Mouse (Mus musculus): ENCODE measurements at regions not wholly inside any gene's neighbourhood (a gene's known extent, or its start where the extent isn't known, plus 50 kb on each side); places are given as distances from the start of the nearest gene placed in this dataset.

DNA sequence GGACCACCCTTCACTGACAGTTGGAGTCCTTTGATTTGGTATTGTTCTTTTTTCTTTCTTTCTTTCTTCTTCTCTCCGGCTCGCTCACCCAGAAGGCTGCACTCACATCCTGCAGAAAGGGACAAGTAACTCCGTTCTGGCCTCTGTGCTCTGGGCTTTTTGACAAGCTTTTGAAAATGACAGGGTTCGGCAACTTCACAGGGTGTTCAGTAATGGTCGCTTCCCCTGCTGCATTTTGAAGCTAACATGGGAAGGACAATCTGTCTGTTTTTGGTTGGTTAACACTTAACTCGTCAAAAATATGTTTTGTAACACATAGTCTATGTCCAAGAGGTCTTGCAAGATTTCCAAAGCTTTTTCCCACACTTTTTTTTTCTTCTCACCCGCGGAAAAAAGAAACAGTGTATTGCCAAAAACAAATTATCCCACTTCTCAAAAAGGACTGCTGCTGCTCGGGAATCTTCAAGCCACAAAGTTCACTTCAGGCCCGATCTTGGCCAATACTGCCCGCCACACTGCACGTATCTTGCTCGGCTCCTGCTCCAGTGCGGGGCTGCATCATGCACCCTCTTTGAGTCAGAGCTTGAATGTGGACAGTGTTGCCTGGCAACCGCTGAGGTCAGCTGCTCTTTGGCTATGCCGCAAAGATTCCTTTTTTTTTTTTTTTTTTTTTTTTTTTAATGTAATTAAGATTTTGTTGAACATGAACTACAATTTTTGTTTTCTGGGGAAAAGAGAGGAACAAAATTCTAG, 209.4 kb upstream of the Inhba start:
- DNase-seq (ENCODE audit: low read depth, low spot score), result peak; percentile 50

DNA sequence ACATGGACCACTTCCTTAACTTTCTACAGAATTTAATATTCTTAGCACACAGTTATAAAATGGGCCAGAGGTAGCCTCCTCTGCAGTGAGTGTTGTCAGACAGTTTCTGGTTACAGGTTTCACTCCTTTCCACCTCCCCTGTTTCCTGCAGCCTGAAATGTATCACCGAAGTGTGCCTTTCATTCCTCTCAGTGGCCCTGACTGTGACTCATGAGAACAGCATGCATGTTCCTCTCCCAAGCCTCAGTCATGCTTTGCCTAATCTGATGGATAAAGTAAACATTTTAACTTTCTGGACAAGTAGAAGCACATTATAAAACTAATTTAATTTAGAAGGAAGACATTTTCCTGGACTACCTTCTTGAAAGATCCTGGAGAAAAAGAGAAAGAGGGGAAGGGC, 207.7 kb upstream of the Inhba start:
- DNase-seq (ENCODE audit: low read depth, low spot score), result no peak

DNA sequence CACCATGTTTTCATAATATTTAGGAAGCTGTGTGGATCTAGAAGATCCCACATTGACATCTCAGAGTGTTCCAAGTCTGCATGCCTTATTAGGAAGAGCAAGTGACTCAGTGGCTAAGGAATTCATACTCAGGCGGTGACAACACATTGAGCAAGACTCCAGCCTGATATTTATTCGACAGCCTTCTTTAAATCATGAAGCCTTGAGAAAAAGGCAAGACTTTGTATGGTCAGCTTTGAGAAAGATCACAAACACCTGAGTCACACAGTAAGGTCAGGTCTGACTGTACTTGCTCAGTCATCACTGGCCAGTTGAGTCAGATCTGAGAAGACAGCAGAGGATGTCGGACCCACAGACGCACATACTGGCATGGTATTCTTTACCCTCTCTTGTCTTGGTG, 204.7 kb upstream of the Inhba start:
- no peak for DNase-seq (ENCODE audit: low read depth, low spot score)

DNA sequence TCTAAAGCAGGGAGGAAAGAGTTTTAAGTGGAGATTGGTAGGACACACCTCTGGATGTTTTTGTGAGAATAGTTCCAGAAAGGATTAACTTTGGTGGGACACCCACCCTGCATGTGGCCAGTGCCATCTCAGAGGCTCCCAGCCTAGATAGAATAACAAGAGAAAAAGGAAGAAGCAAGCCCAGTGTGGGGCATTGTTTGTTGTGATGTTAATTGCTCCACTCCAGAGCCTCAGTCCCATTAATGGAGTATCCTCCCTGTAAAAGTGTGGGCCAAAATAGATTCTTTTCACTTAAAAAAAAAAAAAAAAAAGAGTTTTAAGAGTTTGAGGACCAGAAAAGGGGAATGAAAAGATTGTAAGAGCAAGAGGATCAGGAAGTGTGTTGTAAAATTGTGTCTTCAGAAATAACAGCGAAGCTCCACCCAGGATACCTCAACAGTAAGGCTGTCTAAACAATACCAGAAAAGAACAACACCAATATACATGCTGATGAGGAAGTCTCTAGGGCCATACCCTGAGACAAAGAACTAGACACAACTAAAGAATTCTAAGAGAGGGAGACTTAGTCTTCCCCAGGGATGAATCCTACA, 189.3 kb upstream of the Inhba start:
- peak; percentile 88 for DNase-seq (ENCODE audit: low read depth, low spot score)

DNA sequence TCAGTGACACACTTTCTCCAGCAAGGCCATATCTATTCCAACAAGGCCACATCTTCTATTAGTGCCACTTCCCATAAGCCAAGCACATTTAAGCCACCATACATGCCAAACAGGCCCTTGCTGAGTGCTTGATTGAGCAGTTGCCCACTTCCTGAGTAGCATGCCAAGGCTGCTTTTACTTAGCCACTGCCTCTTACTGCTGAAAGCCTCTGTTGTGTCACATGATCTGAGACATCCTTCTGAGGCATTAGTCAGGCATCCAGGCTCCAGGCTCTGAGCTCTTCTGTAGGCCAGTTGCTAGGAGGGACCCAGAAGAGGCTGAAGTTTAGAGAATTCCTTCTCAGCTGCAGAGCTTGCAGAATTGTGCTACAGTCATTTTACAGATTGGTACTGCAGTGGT, 165.8 kb upstream of the Inhba start:
- no peak for DNase-seq (ENCODE audit: low read depth, low spot score)

DNA sequence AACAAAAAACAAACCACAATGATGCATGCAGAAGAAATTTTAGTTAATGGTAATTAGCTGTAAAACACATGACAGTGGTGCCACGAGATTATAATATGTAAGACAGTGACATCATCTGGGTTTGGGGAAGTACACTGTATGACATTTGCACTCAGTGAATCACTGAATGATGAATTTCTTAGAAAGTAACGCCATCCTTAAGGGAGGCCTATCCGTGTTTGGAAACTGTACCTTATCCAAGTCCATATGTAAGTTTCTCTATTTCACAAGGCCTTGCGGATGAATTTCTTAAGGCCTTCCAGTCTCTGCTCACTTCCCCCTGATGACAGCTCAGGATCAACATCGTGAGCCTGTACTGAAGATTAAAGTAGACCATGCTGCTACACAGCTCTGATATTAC, 163.6 kb upstream of the Inhba start:
- DNase-seq (ENCODE audit: low read depth, low spot score), result no peak

DNA sequence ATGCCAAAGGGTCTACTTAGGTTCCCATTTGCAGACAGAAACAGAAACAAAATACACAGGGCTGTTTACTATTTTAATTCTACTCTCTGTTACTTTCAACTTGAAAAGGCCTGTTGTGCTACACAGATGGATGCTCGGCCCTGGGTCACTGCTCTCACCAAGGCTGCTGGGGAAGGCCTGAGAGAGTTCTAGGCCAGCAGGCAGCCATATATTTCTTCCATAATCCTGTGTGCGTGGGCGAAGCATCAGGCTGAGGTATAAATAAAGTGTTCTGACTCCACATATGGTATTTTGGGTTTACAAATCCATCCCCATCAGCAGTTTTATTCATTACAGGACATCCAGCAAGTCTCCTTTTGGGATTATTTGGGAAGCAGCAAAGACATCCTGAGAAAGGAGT, 162.5 kb upstream of the Inhba start:
- DNase-seq (ENCODE audit: low read depth, low spot score), result no peak

DNA sequence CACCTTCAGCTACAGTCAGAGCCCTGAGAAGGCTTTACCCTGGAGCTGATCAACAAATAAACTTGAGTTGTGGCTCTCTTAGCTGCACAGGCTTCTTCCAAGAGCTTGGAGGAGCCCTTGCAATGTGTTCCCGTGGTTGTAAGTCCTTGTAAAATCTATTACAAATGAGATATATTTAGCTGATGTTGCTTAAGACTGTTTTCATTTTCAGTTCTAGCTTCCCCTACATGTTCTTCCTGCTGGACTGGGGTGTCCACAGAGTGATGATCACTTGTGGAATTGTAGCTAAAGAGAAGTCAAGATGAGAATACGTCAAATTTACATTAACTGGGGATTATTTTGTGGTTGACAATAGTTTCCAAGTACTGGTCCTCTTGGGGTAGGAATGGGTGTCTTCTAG, 161.3 kb upstream of the Inhba start:
- no peak for DNase-seq (ENCODE audit: low read depth, low spot score)

DNA sequence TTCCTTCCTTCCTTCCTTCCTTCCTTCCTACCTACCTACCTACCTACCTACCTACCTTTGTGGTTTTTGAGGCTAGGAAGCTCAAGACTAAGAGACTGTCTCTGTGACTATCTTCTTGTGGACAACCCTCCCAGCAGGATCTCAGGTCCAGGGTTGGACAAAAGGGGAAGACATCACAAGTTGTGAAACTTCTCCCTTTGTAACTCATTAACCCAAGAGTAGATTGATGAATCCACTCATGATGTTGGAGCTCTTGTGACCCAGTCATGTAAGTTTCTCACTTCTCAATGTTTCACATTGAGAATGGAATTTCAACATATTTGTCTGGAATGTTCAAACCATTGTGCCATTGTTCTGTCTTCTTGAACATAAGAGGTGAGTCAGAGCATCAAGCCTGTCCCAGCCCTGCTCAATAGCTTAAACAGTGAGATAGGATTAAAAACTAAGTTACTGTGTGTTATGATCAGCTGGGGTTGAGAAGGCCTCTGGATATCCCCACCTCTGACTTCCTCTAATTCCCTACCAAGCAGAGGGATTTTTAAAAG, 158.6 kb upstream of the Inhba start:
- DNase-seq (ENCODE audit: low read depth, low spot score), result no peak

DNA sequence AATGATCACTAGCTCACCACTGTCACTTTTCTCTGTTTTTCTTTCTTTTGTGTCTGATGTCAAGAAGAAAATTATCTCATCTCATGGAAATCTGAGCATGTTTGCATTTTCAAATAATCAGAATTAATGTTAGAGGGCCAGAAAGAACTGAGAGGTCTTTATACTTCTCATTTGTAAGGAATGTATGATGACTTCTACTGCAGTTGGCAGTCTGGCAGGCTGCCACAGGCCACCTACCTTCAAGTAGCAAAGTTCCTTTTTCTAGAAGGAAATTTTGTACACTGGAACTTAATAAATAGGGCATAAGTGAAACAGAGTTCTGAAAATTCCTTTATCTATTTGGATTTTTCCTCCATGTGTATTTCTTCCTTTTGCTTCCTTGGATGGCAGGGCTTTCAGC, 148.7 kb upstream of the Inhba start:
- DNase-seq (ENCODE audit: low read depth, low spot score), result no peak

DNA sequence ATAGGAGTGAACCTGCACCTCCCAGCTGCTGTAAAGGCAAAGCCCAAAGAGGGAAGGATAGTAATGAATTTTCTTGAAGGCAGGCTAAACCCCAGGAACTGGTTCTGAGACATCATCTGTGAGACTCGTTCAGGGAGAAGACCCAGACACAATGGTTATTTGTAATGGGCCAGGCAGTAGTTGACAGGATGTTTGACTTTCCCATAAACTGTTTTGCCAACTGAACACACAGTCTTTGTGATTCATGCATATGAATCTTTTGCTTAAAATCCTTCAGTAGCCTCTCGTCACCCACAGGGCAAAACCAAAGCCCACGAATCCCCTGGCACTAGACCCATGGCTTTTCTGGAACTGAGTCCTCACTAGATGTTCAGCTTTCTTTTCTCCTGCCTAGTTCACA, 148.3 kb upstream of the Inhba start:
- no peak for DNase-seq (ENCODE audit: low read depth, low spot score)

DNA sequence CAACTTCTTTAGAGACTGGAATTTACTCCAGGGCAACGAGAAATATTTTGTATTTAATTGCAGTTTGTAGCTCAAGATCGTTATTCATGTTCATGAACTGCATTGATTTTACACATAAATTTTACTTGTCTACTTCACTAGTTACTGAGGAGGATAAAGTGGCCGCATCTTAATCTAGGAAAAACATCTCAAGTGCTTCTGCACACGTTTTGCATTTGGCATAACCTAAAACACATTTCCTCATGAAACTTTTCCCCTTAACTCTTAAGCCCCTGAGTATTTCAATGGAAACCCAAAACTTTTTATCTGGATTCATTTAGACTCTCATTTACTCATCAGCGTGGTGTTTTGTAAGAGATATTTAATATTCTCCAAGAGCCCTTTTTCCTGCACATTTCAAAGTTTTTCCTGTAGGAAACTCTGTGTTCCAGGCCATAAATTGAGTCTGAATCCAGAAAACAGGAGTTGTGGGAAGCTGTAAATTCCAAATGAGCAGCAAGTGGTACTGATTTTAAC, 144.5 kb upstream of the Inhba start:
- no peak for DNase-seq (ENCODE audit: low read depth, low spot score)

DNA sequence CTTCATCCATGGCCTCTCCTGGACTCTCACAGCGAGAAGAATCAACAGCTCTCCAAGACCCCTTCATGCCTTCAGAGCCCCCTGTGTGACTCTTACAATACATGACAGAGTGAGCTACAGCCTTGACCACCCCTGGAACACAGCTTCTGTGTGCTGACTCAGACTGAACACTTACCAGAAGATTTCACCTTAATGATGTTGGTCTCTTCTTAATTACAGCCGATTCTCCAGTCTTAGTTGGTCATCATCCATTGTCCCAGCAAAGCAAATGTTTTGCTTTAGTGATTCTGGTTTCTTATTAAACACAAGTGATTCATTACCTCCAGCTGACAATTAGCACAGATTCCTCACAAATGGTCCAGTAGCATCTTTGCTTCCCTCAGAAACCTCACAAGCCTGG, 134.0 kb upstream of the Inhba start:
- DNase-seq (ENCODE audit: low read depth, low spot score), result no peak

DNA sequence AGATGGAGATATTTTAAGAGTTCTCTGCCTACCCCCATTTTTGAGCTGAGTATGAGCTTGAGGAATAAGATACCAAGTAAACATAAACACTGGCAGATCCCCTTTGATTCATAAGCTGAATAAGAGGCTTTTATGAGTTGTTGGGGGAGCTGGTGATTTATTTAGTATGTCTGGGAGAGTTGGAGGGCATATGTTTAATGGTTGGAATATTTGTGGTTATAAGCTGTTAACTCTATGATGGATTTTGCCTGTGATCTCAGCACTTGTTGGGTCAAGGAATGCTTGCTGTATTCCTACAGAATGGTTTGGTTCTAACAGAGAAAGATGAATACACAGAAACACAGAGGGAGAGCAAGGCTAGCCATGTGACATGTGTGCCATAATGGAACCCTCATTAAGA, 132.1 kb upstream of the Inhba start:
- DNase-seq (ENCODE audit: low read depth, low spot score), result no peak

DNA sequence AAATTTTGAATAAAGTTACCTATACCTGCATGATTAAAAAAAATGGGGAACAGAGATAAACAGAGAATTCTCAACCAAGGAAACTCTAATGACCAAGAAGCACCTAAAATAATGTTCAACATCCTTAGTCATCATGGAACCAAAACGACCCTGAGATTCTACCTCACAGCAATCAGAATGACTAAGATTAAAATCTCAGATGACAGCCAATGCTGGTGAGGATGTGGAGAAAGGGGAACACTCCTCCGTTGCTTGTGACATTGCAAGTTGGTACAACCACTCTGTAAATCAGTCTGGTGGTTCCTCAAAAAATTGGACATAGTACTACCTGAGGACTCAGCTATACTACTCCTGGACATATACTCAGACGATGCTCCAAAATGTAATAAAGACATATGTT, 120.9 kb upstream of the Inhba start:
- no peak for DNase-seq (ENCODE audit: low read depth, low spot score)

DNA sequence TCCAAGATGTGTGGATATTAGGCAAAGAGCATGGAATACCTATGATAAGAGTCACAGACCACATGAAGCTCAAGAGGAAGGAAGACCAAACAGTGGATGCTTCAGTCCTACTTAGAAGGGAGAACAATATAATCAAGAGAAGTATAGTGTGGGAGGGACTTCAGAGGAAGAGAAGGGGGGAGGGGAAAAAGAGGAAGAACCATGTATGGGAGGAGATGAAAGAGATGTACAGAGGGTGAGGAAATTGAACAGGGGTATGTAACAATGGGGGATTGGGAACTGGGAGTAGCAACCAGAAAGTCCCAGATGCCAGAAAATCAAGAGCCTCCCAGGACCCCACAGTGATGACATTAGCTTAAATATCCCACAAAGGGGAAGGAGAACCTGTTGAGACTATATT, 120.2 kb upstream of the Inhba start:
- DNase-seq (ENCODE audit: low read depth, low spot score), result no peak

DNA sequence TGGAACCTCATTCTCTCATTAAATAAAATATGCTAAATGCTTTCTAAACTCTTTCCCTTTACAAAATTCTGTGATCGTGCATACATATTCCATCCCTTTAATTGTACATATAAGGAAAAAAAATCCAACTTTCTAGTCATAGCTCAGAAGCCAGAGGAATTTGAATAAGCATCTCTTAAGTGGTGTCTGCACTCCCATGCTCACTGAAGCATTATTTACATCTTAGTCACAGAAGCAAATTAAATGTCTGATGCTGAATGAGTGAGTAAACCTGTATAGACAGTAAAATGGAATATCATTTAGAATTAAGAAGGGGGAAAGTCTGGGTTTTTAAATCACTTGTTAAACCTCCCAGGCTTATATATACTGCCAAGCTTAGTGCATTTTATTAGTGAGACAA, 113.5 kb upstream of the Inhba start:
- DNase-seq (ENCODE audit: low read depth, low spot score), result no peak

DNA sequence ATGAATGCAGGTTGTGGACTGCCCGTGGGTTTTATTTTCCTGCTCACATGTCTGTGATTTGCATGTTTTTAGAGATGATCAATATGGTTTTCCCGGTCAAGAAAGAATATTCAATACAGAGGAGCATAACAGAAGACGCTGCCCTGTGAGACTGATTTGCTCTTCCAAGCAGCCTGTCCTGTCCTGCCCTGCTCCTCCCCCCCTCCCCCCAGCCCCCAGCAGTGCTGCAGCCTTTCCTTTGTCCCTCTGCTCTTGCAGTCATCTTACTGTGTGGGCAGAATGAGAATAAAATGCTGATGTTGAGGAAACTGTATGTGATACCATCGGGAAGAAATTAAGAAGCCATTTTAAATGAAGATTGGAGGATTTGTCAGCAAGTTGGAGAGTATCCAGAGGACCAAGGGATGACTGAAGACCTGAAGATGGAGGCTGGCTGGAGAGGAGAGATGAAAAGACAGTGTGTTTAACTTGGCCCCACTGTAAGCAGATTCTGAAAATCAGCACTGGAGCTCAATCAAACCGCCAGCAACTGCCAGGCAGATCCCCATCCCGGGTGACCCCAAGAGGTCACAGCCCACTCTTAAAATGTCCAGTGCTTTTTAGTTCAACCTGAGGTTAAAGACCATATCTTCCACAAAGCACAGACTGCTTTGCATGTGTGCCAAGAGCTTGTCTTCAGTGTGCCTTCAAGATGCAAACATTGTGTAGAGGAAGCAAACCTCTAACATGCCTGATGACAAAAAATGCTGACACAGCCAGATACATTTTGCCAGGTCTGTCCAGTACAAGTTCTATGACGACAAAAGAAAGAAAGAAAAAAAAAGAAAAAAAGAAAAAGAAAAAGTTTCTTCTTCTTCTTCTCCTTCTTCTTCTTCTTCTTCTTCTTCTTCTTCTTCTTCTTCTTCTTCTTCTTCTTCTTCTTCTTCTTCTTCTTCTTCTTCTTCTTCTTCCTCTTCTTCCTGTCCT, 109.7 kb upstream of the Inhba start:
- no peak for DNase-seq (ENCODE audit: low read depth, low spot score)

DNA sequence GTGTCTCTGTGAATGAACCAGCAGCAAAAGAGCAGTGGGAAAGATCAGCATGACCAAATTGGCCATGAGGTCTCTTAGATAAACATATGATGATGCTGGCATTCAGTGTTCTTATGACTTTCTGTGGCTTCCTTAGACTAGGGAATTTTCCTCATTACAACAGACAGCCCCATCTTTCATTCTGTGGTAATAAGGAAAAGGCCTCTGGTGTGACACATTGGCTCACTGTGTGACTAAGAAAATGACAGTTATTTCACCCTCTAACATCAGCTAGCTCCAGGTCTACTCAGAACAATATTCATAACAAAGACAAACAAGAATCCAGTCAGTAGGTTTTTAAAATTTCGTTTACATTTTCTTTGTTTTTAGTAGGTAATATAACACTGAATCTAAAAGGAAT, 103.8 kb upstream of the Inhba start:
- DNase-seq (ENCODE audit: low read depth, low spot score), result no peak

DNA sequence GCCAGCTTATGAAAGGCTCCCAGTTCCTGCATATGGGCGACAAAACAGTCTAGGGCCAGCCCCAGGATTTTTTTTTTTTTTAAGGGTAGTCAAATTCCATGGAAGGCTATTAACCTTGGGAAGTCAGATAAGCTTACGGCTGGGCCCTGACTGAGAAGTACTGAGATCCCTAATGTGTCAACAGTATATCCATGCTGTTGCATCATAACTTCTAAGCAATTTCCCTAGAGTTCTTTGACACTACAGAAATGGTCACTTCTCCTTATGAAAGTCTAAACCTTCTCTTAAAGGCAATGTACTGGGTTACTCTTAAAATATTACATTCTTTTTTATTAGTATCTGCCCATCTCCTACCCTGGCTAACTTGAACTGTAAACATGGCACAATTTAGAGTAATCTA, 101.1 kb upstream of the Inhba start:
- no peak for DNase-seq (ENCODE audit: low read depth, low spot score)

DNA sequence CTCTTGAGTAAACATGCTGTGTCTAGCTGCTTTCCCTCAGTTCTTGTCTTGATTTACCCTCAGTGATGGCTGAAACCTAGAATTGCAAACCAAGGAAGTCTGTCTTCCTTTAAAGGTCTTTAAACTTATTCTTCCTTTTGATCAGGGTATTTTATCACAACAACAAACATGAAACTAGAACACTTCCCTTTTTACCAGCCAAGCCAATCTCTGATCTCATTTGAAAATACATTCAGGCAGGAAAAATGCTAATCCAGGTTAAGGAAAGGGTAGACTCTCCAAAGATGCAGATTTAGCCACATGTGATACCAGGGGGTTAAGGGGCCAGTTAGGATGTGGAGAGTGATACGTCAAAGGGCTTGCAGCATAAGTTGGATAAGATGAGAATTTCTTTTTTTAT, 100.4 kb upstream of the Inhba start:
- no peak for DNase-seq (ENCODE audit: low read depth, low spot score)

DNA sequence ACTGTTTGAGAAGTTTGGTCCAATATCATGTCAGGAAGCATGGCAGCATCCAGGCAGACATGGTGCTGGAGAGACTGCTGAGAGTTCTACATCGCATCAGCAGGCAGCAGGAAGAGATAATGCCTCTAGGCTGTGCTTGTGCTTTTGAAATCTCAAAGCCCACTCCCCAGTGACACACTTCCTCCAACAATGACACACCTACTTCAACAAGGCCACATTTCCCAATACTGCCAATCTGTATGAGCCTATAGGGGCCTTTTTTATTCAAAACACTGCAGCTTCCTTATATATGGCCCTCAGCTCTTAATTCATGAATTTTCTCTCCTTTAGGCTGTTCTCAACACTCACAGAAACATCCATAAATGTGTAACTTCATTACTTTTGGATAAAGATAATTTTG, 97.4 kb upstream of the Inhba start:
- no peak for DNase-seq (ENCODE audit: low read depth, low spot score)

Data from ZHBTc4 (cell line).